Mouse (Mus musculus): ENCODE data around the gene Dnajc21. TPM values are rescaled to one million over a fixed set of nuclear protein-coding genes. Genes with fewer than 3 reads are reported as not detected.
"Not testable (repeated sequence)": the region's sequence is repeated elsewhere in the genome, so short reads cannot be mapped to it uniquely, and the experiment has no call there.

Gene Dnajc21
- 8.3 and 8.5 TPM in 2 replicates for polyA plus RNA-seq (2015; fragmentation: Nextera tagmentation; extraction: Ambion mirVana)

GRCm38 (mm10) chr15:10470151-10470831, at the start of gene Dnajc21:
Dnajc21 (minus strand) TSS chr15:10470516.
- Histone ChIP-seq H3K27me3 (ENCODE audit: control insufficient read depth, insufficient read depth, low read depth, low read length) (no peaks in the 10 kb centered on the region), H3K4me2 (ENCODE audit: low read length) (peak within 1 kb of the TSS; percentile 85), H3K4me1 (ENCODE audit: control insufficient read depth, insufficient read depth, low read length) (peaks cover 17% of the 10 kb centered on the region), H3K4me3 (ENCODE audit: low read depth, low read length) (peak within 1 kb of the TSS; percentile 93), H3K27ac (ENCODE audit: low read length) (peak within 1 kb of the TSS; percentile 85), H3K36me3 (ENCODE audit: control insufficient read depth, insufficient read depth, low read length) (no peaks in the 10 kb centered on the region), H3K9me3 (replicated peaks; ENCODE audit: control insufficient read depth, low read length, poor library complexity, severe bottlenecking) (no peaks in the 10 kb centered on the region), H3K9ac (ENCODE audit: low read depth, low read length) (peak within 1 kb of the TSS; percentile 88)
- ATAC-seq = peak; percentile 96
- WGBS = under 1% methylated on average over 67 of the region's 87 CpGs

- Histone ChIP-seq H3K9me3 (replicated peaks; ENCODE audit: control insufficient read depth, low read length, poor library complexity, severe bottlenecking) (no peaks in the 10 kb centered on the region), H3K27ac (ENCODE audit: low read length) (no peak overlapping the region), H3K4me3 (ENCODE audit: low read depth, low read length) (no peak overlapping the region), H3K27me3 (ENCODE audit: control insufficient read depth, insufficient read depth, low read depth, low read length) (no peaks in the 10 kb centered on the region), H3K9ac (ENCODE audit: low read depth, low read length) (no peak overlapping the region), H3K4me2 (ENCODE audit: low read length) (no peak overlapping the region), H3K4me1 (ENCODE audit: control insufficient read depth, insufficient read depth, low read length) (no peaks in the 10 kb centered on the region), H3K36me3 (ENCODE audit: control insufficient read depth, insufficient read depth, low read length) (no peaks in the 10 kb centered on the region)
- ATAC-seq = no peak
- 79% methylated on average over 7 of the region's 7 CpGs for WGBS
Observed at GRCm38 (mm10) chr15:10515166-10515565, 44.9 kb upstream of the Dnajc21 start.

- 79% methylated on average over 11 of the region's 11 CpGs for WGBS
- H3K36me3 ChIP-seq (ENCODE audit: control insufficient read depth, insufficient read depth, low read length) = no peaks in the 10 kb centered on the region
- no peak overlapping the region for H3K9ac ChIP-seq (ENCODE audit: low read depth, low read length)
- H3K27ac ChIP-seq (ENCODE audit: low read length) = no peak overlapping the region
- no peaks in the 10 kb centered on the region for H3K9me3 ChIP-seq (replicated peaks; ENCODE audit: control insufficient read depth, low read length, poor library complexity, severe bottlenecking)
- H3K27me3 ChIP-seq (ENCODE audit: control insufficient read depth, insufficient read depth, low read depth, low read length) = no peaks in the 10 kb centered on the region
- H3K4me2 ChIP-seq (ENCODE audit: low read length) = no peak overlapping the region
- no peak overlapping the region for H3K4me3 ChIP-seq (ENCODE audit: low read depth, low read length)
- no peak for ATAC-seq
- no peaks in the 10 kb centered on the region for H3K4me1 ChIP-seq (ENCODE audit: control insufficient read depth, insufficient read depth, low read length)
Observed at GRCm38 (mm10) chr15:10506099-10506498, 35.8 kb upstream of the Dnajc21 start.

GRCm38 (mm10) chr15:10500838-10501719, 30.8 kb upstream of the Dnajc21 start:
- WGBS = 58% methylated on average over 11 of the region's 11 CpGs
- Histone ChIP-seq H3K9me3 (replicated peaks; ENCODE audit: control insufficient read depth, low read length, poor library complexity, severe bottlenecking) (no peaks in the 10 kb centered on the region), H3K4me2 (ENCODE audit: low read length) (no peak overlapping the region), H3K27me3 (ENCODE audit: control insufficient read depth, insufficient read depth, low read depth, low read length) (no peaks in the 10 kb centered on the region), H3K4me1 (ENCODE audit: control insufficient read depth, insufficient read depth, low read length) (no peaks in the 10 kb centered on the region), H3K9ac (ENCODE audit: low read depth, low read length) (no peak overlapping the region), H3K36me3 (ENCODE audit: control insufficient read depth, insufficient read depth, low read length) (no peaks in the 10 kb centered on the region), H3K4me3 (ENCODE audit: low read depth, low read length) (no peak overlapping the region), H3K27ac (ENCODE audit: low read length) (no peak overlapping the region)
- ATAC-seq = peak; percentile 94

GRCm38 (mm10) chr15:10500035-10500434, 29.7 kb upstream of the Dnajc21 start:
- H3K4me2 ChIP-seq (ENCODE audit: low read length) = no peak overlapping the region
- 85% methylated on average over 5 of the region's 5 CpGs for WGBS

GRCm38 (mm10) chr15:10499593-10499992, 29.3 kb upstream of the Dnajc21 start:
- no peaks in the 10 kb centered on the region for H3K36me3 ChIP-seq (ENCODE audit: control insufficient read depth, insufficient read depth, low read length)
- WGBS = 76% methylated on average over 5 of the region's 5 CpGs
- H3K4me1 ChIP-seq (ENCODE audit: control insufficient read depth, insufficient read depth, low read length) = no peaks in the 10 kb centered on the region
- H3K4me2 ChIP-seq (ENCODE audit: low read length) = no peak overlapping the region
- no peak overlapping the region for H3K4me3 ChIP-seq (ENCODE audit: low read depth, low read length)
- no peaks in the 10 kb centered on the region for H3K9me3 ChIP-seq (replicated peaks; ENCODE audit: control insufficient read depth, low read length, poor library complexity, severe bottlenecking)
- no peak for ATAC-seq
- no peaks in the 10 kb centered on the region for H3K27me3 ChIP-seq (ENCODE audit: control insufficient read depth, insufficient read depth, low read depth, low read length)
- no peak overlapping the region for H3K9ac ChIP-seq (ENCODE audit: low read depth, low read length)
- no peak overlapping the region for H3K27ac ChIP-seq (ENCODE audit: low read length)

More at GRCm38 (mm10) chr15:10500035-10500434, 29.7 kb upstream of the Dnajc21 start:
- Histone ChIP-seq H3K9ac (ENCODE audit: low read depth, low read length) (no peak overlapping the region), H3K36me3 (ENCODE audit: control insufficient read depth, insufficient read depth, low read length) (no peaks in the 10 kb centered on the region), H3K27ac (ENCODE audit: low read length) (no peak overlapping the region), H3K9me3 (replicated peaks; ENCODE audit: control insufficient read depth, low read length, poor library complexity, severe bottlenecking) (no peaks in the 10 kb centered on the region), H3K4me3 (ENCODE audit: low read depth, low read length) (no peak overlapping the region), H3K27me3 (ENCODE audit: control insufficient read depth, insufficient read depth, low read depth, low read length) (no peaks in the 10 kb centered on the region), H3K4me1 (ENCODE audit: control insufficient read depth, insufficient read depth, low read length) (no peaks in the 10 kb centered on the region)
- no peak for ATAC-seq

GRCm38 (mm10) chr15:10496696-10497095, 26.4 kb upstream of the Dnajc21 start:
- H3K4me3 ChIP-seq (ENCODE audit: low read depth, low read length); H3K27me3 ChIP-seq (ENCODE audit: control insufficient read depth, insufficient read depth, low read depth, low read length); ATAC-seq; H3K9me3 ChIP-seq (replicated peaks; ENCODE audit: control insufficient read depth, low read length, poor library complexity, severe bottlenecking); H3K36me3 ChIP-seq (ENCODE audit: control insufficient read depth, insufficient read depth, low read length); H3K4me1 ChIP-seq (ENCODE audit: control insufficient read depth, insufficient read depth, low read length); H3K4me2 ChIP-seq (ENCODE audit: low read length); H3K27ac ChIP-seq (ENCODE audit: low read length); H3K9ac ChIP-seq (ENCODE audit: low read depth, low read length): not testable (repeated sequence)
- 97% methylated on average over 1 of the region's 1 CpGs for WGBS

- no peak overlapping the region for H3K27ac ChIP-seq (ENCODE audit: low read length)
- no peak overlapping the region for H3K4me2 ChIP-seq (ENCODE audit: low read length)
- H3K4me1 ChIP-seq (ENCODE audit: control insufficient read depth, insufficient read depth, low read length) = no peaks in the 10 kb centered on the region
- no peaks in the 10 kb centered on the region for H3K9me3 ChIP-seq (replicated peaks; ENCODE audit: control insufficient read depth, low read length, poor library complexity, severe bottlenecking)
- WGBS = 96% methylated on average over 11 of the region's 11 CpGs
- H3K36me3 ChIP-seq (ENCODE audit: control insufficient read depth, insufficient read depth, low read length) = no peaks in the 10 kb centered on the region
- no peaks in the 10 kb centered on the region for H3K27me3 ChIP-seq (ENCODE audit: control insufficient read depth, insufficient read depth, low read depth, low read length)
- no peak overlapping the region for H3K4me3 ChIP-seq (ENCODE audit: low read depth, low read length)
- ATAC-seq = no peak
- no peak overlapping the region for H3K9ac ChIP-seq (ENCODE audit: low read depth, low read length)
Observed at GRCm38 (mm10) chr15:10495944-10496343, 25.6 kb upstream of the Dnajc21 start.

GRCm38 (mm10) chr15:10490101-10490500, 19.8 kb upstream of the Dnajc21 start:
- Histone ChIP-seq H3K27ac (ENCODE audit: low read length) (no peak overlapping the region), H3K4me2 (ENCODE audit: low read length) (no peak overlapping the region), H3K9ac (ENCODE audit: low read depth, low read length) (no peak overlapping the region), H3K27me3 (ENCODE audit: control insufficient read depth, insufficient read depth, low read depth, low read length) (no peaks in the 10 kb centered on the region), H3K4me1 (ENCODE audit: control insufficient read depth, insufficient read depth, low read length) (peaks cover 8% of the 10 kb centered on the region), H3K4me3 (ENCODE audit: low read depth, low read length) (no peak overlapping the region), H3K9me3 (replicated peaks; ENCODE audit: control insufficient read depth, low read length, poor library complexity, severe bottlenecking) (no peaks in the 10 kb centered on the region), H3K36me3 (ENCODE audit: control insufficient read depth, insufficient read depth, low read length) (peaks cover 6% of the 10 kb centered on the region; the same call in 1 of the 2 replicates)
- 91% methylated on average over 5 of the region's 5 CpGs for WGBS
- ATAC-seq = no peak
